Mouse (Mus musculus) T-helper 17 cell (primary cell): ENCODE measurements around the gene Ltbp1.

ENCODE experiments used
- in situ Hi-C, 2 experiments: fragments of 300-600 bp; cut with MboI, MseI; formaldehyde crosslinking; loops; 1 replicate in 1 of 2; 2 replicates in 1 of 2; pipeline ENCODE4 v1.15.1; 2025; ENCODE audit warnings: high pct_unique_total_duplicates in 2 of 2

The Ltbp1 gene

DNA sequence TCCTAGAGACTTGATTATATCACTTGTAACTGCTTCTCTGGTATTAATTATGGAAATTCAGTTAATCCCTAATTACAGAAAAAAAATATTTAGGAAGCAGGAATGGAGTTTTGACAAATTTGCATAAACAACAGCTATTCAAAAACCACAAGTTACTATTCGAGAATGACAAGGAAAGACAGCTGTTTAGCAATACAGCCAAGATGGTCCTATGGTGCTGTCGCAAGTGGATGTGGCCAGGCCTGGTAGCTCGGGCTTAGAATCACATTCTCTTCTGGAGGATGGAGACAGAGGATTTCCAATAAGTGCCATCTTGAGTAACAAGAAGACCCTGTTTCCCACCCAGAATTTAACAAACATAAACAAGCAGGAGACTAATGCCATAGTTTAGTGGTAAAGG lies 344.2 kb downstream of the Ltbp1 start:
- in situ Hi-C loops: loop anchor here in 1 of 2 experiments (10.0 kb wide), 1 partner anchor 1415 kb away; no protein-coding TSS in a partner anchor

DNA sequence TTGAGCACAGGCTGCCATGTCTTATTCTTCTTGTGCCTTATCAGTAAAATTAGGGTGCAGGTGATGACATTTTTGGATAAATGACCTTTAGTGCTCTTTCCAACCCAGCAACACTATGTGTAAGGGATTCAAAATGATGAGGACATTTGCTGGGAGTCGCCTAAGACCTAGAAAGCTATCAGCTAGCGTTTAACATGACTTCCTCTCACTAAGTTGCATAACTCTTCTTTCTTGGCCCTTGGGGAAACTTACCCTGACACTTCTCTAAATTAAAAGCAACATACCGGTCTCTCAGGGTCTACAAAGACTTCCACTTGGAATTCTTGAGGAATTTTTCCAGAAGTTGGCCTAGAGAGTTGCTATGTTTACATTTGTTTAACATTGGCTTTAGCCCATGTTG lies 348.0 kb downstream of the Ltbp1 start:
- in situ Hi-C loops: loop anchor here in 1 of 2 experiments (10.0 kb wide), 1 partner anchor 1419 kb away; no protein-coding TSS in a partner anchor

DNA sequence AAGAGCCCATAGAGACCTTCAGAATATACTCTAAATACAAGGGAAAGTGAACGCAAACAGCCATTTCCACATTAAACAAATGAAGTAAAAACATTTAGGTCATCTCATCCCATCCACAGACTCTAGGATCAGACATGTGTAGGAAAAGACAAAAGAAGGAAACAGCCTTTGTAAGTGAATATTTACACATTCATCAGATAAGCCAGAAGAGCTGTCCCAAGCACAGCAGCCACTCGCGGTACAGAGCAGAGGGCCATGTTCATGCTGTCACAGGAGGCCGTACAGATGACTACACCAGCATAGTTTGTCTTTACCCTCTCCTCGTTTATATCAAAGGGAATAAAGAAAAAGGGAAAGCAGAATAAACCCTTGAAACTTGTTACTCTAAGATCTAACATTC lies 350.1 kb downstream of the Ltbp1 start:
- in situ Hi-C loops: loop anchor here in 1 of 2 experiments (10.0 kb wide), 1 partner anchor 1421 kb away; no protein-coding TSS in a partner anchor

DNA sequence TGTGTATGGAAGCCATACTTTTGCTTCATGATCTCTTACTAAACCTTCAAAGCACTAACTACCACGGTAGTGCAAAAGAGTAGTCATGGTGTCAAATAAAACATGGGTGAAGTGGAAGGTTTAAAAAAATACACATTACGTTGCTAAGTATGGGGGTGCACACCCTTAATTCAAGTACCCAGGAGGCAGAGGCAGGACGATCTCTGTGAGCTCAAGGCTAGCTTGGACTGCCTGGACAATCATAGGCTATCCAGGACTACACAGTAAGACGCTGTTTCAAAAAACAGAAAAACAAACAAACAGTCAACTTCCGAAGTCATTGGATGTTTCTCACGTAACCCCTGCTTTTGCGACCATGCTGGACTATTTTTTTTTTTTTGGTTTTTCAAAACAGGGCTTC lies 354.7 kb downstream of the Ltbp1 start:
- in situ Hi-C loops: no loop called here

DNA sequence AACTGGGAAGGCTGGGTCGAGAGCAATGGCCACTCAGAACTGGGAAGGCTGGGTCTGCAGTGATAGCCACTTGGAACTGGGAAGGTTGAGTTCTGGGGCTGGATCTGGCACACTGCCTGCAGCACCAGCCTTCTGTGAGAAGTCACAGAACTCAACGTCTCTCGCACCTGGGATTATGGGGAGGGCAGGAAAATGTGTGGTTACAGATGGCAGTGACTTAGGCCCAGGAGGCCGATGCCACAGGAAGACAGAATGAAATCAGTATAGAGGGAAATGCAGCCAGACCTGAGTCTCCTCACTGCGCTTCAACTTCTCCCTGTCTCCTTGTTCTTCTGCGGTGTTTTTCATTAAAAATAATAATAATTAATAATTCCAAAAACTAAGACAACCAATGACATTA lies 361.0 kb downstream of the Ltbp1 start:
- in situ Hi-C loops: no loop called here

DNA sequence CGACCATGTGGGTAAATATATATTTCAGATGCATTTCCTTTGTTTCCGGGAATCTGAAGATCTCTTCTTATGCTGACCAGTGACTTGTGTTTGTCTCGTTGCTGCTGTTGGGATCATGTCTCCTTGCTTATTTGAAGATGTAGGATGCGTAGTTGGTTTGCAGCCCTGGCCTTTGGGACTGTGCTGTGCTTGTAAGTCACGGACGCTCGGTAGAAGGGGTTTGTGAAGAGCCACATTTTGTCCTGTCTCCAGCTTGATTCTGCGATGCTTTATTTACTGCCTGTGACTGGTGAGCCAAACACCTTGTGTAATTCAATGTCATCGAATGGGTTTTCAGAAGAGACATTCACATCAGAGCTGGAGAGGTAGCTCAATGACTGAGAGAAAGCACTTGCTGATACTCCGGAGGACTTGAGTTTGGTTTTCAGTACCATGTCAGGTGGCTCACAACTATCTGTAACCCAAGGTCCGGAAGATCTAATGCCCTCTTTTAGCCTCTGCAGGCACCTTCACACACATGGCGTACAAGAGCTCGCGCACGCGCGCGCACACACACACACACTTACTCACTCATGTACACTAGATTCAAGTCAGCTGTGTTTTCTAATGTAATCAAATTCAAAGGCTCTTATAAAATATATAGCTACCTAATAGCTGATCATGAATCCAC lies 362.3 kb downstream of the Ltbp1 start:
- in situ Hi-C loops: no loop called here

DNA sequence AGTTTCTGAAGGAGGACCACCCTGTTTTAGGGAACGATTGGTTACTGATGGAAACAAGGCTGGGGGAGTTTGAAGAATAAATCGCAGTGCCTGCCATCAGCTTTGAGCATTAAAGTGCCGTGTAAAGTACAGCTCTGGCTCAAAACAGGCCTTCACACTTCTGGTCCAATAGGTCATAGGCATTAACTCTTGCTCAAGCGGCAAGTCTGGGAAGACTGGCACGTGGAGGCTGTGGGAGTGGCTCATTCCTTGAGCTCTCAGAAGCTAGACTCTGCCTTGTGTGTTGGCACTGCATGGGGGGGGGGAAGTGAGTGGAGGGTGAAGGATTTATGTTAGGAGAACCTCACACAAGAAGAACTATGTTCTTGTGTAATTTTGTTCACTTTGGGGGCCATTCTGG lies 363.2 kb downstream of the Ltbp1 start:
- in situ Hi-C loops: no loop called here

DNA sequence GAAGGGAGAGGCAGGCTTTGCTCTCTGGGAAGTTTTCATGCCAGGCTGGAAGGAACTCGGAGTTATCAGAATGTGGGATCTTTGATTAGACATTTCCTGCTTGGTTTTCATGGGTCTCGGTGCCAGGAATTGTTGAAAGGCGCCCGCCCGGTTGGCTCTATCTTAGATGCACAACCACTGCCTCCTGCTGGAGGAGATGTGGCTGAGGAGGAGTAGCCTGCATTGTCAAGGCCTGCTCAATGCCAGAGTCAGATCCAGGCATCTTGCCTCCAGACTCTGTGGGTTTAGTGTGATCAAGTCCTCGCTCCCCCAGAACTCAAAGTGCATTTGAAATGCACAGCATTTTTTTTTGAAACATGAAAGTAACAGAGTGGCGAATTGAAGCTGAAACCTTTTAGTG lies 364.0 kb downstream of the Ltbp1 start:
- in situ Hi-C loops: no loop called here

DNA sequence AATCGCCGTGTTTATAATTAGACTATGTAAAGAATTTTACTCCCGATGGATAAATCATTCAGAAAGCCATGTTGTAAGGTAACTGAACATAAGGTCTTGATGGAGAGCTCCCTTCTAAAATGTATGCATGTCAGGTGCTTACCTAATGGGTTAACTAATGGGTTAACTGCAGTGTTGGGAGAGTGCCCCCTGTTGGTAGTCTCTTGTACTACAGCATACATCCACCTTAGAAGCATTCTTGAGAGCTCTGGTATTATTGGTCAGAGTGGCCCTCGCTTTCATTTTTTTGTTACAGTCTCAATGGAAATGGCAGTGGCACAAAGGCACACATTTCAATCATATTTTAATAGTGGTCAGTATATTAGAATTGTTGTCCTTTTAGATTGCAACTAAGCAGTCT lies 364.8 kb downstream of the Ltbp1 start:
- in situ Hi-C loops: no loop called here

DNA sequence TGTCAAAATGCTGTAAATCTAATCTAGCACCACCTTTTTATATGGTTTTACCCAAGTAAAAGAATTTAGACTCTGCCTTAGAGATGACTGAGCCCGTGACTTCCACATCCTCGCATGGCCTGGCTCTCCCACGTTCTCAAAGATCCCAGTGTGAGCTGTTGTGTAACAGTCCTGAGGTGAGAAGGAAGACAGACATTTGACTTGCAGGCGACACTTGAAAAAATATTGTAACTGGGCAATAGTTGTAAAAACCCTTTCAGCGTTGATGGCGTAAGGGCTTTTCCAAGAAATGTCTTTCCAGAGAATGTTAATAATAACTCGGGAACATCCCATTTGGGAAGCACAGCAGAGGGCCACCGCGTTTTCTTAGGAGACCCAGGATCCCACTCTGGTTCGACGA lies 366.3 kb downstream of the Ltbp1 start:
- in situ Hi-C loops: no loop called here

DNA sequence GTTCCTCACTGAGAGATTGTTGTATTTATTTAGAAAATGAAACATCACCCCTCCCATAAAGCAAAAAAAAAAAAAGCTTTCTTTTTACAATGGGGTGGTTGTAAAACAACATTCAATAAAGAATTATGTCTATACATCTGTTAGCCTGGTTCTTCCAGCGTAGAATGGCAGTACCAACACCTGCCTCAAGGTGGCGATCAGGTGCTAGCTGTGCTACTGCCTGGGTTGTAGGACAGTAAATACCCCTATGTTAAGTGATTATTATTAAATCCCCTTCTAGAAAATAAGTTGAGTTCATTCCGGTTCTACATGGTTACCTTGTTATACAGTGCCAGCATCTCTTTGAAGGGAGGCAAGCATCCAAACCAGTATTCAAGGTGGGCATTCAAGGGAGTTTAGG lies 367.0 kb downstream of the Ltbp1 start:
- in situ Hi-C loops: no loop called here

DNA sequence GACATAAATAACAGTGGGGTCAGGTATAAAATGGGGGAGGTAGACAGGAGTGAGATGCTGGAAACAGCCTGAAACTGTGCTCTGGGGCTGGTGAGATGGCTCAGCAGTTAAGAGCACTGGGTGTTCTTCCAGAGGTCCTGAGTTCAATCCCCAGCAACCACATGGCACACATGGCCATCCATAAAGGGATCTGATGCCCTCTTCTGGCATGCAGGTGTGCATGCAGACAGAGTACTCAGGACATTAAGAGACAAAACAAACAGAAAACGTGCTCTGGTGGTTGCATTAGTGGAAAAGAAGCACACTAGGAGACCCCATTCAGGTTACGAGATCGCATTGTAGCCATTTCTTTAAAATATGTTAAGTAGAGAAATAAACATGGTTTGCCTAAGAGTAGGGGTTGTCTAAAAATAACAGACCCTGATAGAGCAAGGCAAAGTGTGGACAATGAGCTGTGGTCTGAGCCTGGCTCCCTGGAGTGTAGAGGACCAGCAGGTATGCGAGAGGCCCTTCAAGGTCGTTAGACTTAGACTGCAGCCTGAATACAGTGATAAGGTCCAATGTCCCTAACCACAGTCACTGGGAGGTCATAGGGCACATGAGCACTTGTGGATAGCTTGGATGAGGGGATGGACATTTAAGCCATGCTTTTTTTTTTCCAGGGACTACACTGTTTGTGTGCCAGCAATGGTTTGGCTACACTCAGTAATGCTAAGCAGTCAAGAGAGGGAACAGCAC lies 369.1 kb downstream of the Ltbp1 start:
- in situ Hi-C loops: no loop called here

DNA sequence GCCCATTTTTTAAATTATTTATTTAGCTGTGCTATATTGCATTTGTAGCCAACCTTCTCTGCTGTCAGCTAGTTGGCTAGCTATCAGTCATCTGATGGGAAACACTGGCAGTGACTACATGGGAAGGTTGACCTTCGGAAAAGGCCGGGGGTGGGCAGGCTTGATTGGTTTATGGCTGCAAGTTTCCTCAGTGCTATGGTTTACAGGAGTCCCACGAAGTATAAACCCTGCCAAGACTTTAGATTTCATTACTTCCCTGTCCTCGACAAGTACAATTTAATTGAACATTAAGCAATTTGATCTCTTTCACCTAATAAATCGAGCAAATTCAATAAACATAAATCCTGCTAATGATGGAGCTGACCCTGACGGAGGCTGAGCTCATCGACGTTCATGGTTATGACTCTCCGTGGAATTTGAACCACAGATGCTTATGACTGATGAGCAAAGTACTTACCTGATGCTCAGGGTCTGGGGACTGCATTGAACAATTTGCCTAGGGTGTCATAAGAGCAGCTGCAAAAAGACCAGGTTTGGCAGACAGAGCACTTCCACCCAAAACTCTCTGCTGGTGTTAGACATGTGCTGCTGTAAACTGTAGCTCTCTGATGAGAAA lies 373.0 kb downstream of the Ltbp1 start:
- in situ Hi-C loops: no loop called here

DNA sequence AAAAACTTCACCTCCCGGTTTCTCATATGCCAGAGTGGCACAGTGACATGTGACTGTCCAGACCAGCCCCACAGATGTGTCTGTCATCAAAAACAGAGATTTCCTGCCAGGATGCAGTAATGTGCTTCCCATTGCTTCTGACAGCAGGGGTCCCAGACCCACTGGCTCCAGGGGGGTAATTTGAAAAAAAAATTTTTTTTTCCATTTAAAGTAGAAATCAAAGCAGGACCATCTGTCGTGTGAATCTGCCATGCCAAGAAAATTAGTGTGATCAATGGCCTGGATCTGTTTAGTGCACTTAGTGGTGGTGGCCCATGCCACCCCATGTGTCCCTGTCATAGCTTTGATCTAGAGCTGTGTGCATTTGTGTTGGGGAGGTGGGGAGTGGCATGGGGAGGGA lies 374.8 kb downstream of the Ltbp1 start:
- in situ Hi-C loops: no loop called here

DNA sequence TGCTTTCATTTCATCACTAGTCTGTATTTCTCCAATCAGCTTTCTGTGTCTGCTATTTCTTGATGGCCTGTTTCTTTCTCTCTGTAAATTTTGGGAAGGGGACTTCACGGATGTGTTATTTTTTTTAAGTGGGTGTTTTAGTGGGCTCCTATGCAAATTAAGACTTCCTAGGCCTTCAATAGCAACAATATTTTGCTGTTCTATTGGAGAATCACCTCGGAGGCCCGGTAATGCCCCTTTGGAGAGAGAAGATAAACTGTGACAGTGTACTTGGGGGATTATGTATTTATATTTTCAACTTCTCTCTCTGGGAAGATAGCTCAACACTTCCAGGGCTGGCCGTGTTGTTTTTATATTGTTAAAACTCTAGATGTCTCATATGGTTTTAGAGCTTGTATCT lies 383.0 kb downstream of the Ltbp1 start:
- in situ Hi-C loops: no loop called here

DNA sequence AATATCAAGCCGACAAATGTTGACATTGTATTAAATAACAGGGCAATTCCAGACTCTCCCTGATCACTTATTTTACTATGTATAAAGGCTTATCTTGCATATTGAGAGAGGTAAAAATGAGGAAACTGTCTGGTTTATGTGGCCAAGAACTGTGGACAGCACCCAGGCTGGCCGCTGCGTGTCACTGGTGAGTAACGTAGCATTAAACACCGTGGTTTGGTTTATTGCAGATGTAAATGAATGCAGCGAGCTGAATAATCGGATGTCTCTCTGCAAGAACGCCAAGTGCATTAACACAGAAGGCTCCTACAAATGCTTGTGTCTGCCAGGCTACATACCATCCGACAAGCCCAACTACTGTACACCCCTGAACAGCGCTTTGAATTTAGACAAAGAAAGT lies 384.8 kb downstream of the Ltbp1 start:
- in situ Hi-C loops: no loop called here

DNA sequence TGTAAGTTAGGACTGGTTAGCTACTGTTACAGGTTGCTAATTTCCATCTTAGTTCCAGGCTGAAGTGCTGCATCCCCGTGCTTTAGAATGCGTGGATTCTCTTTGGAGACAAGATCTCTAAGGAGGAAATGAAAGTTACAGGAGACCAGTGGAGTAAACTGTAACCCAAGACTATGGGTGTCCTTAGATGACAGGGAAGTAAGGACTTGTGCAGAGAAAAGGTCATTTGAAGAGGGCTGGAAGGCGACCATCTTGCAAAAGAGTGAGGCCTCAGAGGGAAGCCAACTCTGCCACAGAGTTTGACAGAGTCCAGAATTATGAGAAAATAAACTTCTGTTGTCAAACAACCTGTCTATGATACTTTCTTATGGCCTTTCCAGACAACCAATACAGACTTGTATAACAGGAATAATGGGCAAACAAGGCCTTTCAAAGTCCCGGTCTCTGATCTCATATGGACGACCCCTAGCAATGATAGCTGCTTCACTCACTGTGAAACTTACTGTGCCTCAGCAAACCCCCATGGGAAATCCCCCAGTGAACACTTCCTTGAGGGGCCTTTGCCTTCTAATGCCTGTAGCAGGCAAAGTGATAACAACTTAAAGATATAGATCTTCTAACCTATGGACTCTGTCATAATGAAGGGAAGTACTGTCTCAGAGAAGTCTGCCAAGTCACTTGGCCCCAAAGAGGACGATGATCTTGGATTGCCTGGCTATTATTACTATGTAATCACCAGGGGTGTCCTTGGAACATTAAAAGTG lies 386.2 kb downstream of the Ltbp1 start:
- in situ Hi-C loops: no loop called here

DNA sequence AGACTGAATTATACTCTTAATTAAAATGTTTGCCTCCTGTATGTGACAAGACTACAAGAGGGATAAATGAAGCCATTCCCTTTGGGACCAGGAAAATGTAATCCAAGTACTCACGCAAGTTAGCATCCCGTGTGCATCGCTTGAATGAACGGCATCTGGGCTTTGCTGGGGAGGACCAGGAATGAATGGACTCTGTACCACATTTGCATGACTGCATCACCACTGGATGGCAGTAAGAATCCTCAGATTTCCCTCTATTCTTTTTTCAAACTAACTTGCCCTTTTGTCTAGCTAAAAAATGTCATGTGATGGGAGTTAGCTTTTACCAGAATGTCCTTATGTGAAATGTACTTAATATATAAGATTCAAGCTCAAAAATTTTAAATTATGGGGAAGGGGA lies 401.0 kb downstream of the Ltbp1 start:
- in situ Hi-C loops: no loop called here

DNA sequence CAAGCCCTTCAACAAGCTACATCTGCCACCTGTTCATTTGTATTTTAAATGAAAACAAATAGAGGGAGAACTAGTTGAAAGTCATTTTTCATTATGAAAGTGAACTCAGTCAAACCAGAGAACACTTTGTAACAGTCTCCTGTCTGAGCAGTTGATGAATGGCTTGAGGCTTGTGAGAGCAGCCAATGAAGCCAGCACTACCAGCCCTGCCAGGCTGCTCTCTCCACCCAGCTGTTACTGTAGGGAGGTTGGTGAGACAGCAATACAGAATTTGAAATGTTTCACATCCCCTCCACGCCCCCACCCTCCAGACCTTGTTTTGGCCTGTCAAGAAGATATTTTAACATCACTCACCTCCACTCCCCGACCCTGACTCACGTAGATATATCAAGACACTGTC lies 411.5 kb downstream of the Ltbp1 start:
- in situ Hi-C loops: no loop called here

DNA sequence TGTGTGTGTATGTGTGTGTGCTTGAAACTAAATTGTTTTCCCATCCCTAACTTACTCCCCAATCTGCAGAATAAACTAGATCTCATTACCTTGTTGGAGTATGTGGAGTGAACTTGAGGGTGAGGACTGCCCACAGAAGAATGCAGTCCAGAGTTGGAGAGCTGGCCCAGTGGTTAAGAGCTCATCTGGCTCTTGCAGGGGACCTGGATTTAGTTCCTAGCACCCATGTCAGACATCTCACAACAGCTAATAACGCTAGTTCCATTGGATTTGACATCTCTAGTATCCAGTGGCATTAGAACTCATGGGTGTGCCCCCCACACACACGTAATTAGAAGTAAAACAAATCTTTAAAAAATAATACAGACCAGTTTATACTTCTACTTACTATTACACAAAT lies 428.8 kb downstream of the Ltbp1 start:
- in situ Hi-C loops: loop anchor here in 1 of 2 experiments (10.0 kb wide), 1 partner anchor 951 kb away; no protein-coding TSS in a partner anchor

DNA sequence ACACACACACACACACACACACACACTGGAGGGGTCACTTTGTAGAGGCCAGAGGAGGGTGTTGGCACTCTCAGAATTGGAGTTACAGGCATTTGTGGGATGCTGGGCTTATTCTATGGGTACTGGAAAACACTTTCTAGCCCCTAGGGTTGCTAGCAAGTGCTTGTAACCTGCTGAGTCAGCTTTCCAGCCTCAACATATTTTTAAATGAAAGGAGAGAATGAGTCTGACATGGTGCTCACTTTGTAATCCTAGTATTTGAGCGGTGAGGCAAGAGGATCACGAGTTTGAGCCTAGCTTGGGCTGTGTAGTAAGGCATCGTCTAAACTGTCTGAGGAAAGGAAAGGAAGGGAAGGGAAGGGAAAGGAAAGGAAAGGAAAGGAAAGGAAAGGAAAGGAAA lies 429.5 kb downstream of the Ltbp1 start:
- in situ Hi-C loops: loop anchor here in 1 of 2 experiments (10.0 kb wide), 1 partner anchor 950 kb away; no protein-coding TSS in a partner anchor

DNA sequence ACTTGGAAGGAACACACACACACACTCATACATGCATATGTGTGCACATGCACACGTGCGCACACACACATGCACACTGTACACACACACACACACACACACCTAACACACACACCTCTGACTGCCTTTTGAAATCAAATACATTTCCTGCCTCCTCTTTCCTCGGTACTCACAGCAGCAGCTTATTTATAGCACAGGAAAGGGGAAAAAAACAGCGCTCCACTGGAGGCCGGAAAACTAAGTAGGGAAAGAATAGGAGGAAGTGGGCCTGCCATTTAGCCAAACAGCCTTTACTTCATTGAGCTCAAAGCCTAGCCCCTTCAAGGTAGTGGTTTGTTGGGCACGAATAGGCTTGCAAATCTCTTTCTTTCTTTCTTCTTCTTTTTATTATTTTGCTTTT lies 430.2 kb downstream of the Ltbp1 start, which contains the start of gene Rasgrp3:
Gene Rasgrp3 (plus strand): TSS at position 298 of the 400 bp plus-strand sequence.
- in situ Hi-C loops: loop anchor here in 1 of 2 experiments (10.0 kb wide), 1 partner anchor 949 kb away; no protein-coding TSS in a partner anchor
